Mouse (Mus musculus) liver, embryonic 14.5 days (tissue): ENCODE measurements around the gene Slc44a5. TPM values are rescaled to one million over a fixed set of nuclear protein-coding genes. Genes with fewer than 3 reads are reported as not detected.

Experiments used
- ATAC-seq: fragments of 200-750 bp; cut with Nextera tagmentation; 2 replicates; pipeline ENCODE4 v1.8.0; 2017; ENCODE audit warnings: moderate number of reproducible peaks, mild to moderate bottlenecking, moderate library complexity; ENCODE audit not compliant: insufficient read depth
- DNase-seq, 3 experiments: peaks; one replicate each; pipeline ENCODE4 v3.0.0-alpha.2; 2012 to 2013; ENCODE audit warnings: low read depth in 3 of 3, low spot score in 3 of 3
- H3K27ac ChIP-seq: fragments of 300-500 bp; sonication (generic); 2 replicates; pipeline ENCODE4 v1.5.1; 2014; ENCODE audit warnings: moderate library complexity, mild to moderate bottlenecking, control low read depth, inconsistent platforms
- H3K27me3 ChIP-seq: fragments of 300-500 bp; sonication (generic); 2 replicates; pipeline ENCODE4 v1.6.1; 2014; ENCODE audit warnings: mild to moderate bottlenecking, low read length, moderate library complexity; ENCODE audit not compliant: control insufficient read depth, insufficient read depth
- H3K36me3 ChIP-seq: fragments of 300-500 bp; sonication (generic); replicated peaks from 2 replicates; pipeline ENCODE4 v1.6.1; 2014; ENCODE audit warnings: low read depth; ENCODE audit not compliant: control insufficient read depth, insufficient read depth
- H3K4me1 ChIP-seq, 2 experiments: fragments of 200-500 bp in 1 of 2; fragments of 300-500 bp in 1 of 2; sonication (generic) in 1 of 2; replicated peaks; 2 replicates each; pipeline ENCODE4 v1.6.1; 2012 to 2014; ENCODE audit warnings: antibody characterized with exemption in 1 of 2, inconsistent platforms in 1 of 2, low read length in 1 of 2; ENCODE audit not compliant: control insufficient read depth in 2 of 2, insufficient read depth in 2 of 2
- H3K4me2 ChIP-seq: fragments of 300-500 bp; sonication (generic); 2 replicates; pipeline ENCODE4 v1.6.1; 2014; ENCODE audit warnings: low read depth, mild to moderate bottlenecking, control low read depth, moderate library complexity
- H3K4me3 ChIP-seq, 2 experiments: fragments of 200-500 bp in 1 of 2; fragments of 300-500 bp in 1 of 2; sonication (generic) in 1 of 2; 2 replicates each; pipeline ENCODE4 v1.5.1; 2012 to 2014; ENCODE audit warnings: low read depth in 2 of 2, low read length in 2 of 2, mild to moderate bottlenecking in 2 of 2, control low read depth in 1 of 2, inconsistent platforms in 1 of 2, moderate library complexity in 1 of 2; ENCODE audit not compliant: insufficient read depth in 1 of 2
- H3K9ac ChIP-seq: fragments of 300-500 bp; sonication (generic); replicated peaks from 2 replicates; pipeline ENCODE4 v1.6.1; 2014; ENCODE audit warnings: mild to moderate bottlenecking, control low read depth, moderate library complexity
- H3K9me3 ChIP-seq: fragments of 300-500 bp; sonication (generic); 2 replicates; pipeline ENCODE4 v1.6.1; 2016; ENCODE audit warnings: low read length, mixed read lengths; ENCODE audit not compliant: control insufficient read depth
- CTCF ChIP-seq: IDR thresholded peaks from 2 replicates; pipeline ENCODE4 v1.5.1; 2016; ENCODE audit warnings: antibody characterized with exemption, low read depth, control low read depth
- EP300 ChIP-seq: IDR thresholded peaks from 2 replicates; pipeline ENCODE4 v1.6.1; 2016; ENCODE audit warnings: antibody characterized with exemption, low read depth
- WGBS: fragments of 180-500 bp; shearing (Covaris S2); extraction: QIAGEN DNeasy Blood & Tissue Kit; methylation state at CpG from one replicate; pipeline ENCODE4 v1.1.7; 2014; ENCODE audit not compliant: insufficient replicate concordance; 5-methylcytosine and 5-hydroxymethylcytosine counted together
- polyA plus RNA-seq, 2 experiments: library from polyadenylated mRNA; depleted of rRNA in 1 of 2; stranded (reverse) in 1 of 2; unstranded in 1 of 2; fragments of >200 nt; fragmentation: Nextera tagmentation in 1 of 2; extraction: Ambion mirVana in 1 of 2; gene quantifications; 2 replicates each; pipeline versions ENCODE4 v1.2.1 to v1.2.3; 2012 to 2014

The Slc44a5 gene
- polyA plus RNA-seq, 2 experiments = 0.39 to 0.48 TPM

GRCm38 (mm10) chr3:154274681-154275080 lies 301.4 kb downstream of the Slc44a5 start:
- Histone ChIP-seq H3K4me2 (no peak overlapping the region), H3K9ac (no peak overlapping the region), H3K36me3 (no peaks in the 10 kb centered on the region), H3K4me3 (no peak overlapping the region), H3K9me3 (no peaks in the 10 kb centered on the region), H3K4me1 (no peaks in the 10 kb centered on the region), H3K27me3 (no peaks in the 10 kb centered on the region), H3K27ac (no peak overlapping the region)
- WGBS = 63% methylated on average over 3 of the region's 3 CpGs
- ATAC-seq (no peak), DNase-seq (no peak)
- no peak for TF ChIP-seq EP300
- TF ChIP-seq CTCF = no peak

DNA sequence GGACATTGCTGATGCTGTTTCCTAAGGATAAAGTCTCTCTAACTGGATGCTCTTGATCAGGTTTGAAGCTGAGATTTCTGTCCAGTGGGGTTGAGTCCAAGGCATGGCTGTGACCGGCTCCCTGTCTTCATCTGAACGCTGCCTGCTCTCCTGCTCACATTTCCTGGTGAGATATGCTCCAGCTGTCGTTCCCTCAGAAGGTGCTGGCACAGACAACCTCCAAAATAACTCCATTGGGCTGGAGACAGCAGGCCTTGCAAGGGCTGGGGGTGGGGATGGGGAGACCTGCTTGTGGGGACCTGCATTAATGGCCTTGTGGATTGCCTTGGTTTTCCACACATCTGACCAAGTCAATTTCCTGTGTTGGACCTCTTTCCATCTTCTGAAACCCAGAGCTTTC lies 311.0 kb downstream of the Slc44a5 start:
- no peak for TF ChIP-seq EP300
- no peak for TF ChIP-seq CTCF
- no peaks in the 10 kb centered on the region for H3K36me3 ChIP-seq
- DNase-seq = no peak
- no peaks in the 10 kb centered on the region for H3K9me3 ChIP-seq
- H3K4me3 ChIP-seq = no peak overlapping the region
- no peaks in the 10 kb centered on the region for H3K4me1 ChIP-seq
- ATAC-seq = no peak
- H3K27me3 ChIP-seq = no peaks in the 10 kb centered on the region
- no peak overlapping the region for H3K27ac ChIP-seq
- no peak overlapping the region for H3K4me2 ChIP-seq
- 32% methylated on average over 3 of the region's 3 CpGs for WGBS
- no peak overlapping the region for H3K9ac ChIP-seq

DNA sequence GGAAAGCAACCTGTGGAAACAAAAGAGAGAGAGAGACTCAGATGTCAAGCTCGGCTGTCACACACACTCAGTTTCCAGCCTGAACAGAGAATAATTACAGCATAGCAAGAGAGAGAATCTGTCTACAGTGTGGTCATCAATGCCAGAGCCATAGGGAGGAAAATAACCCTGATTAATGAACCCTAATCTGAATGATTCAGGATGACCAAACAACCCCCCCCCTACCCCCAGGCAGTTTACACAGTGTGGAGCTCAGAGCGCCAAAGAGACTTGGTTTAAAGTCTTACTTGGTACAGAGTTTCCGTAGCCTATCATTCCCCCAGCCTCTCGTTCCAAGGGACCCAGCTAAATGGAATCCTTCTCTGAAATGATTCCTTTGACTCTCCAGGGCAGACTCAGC lies 312.1 kb downstream of the Slc44a5 start:
- Histone ChIP-seq H3K9ac (no peak overlapping the region), H3K4me1 (no peaks in the 10 kb centered on the region), H3K9me3 (no peaks in the 10 kb centered on the region), H3K27ac (no peak overlapping the region), H3K36me3 (no peaks in the 10 kb centered on the region), H3K27me3 (no peaks in the 10 kb centered on the region), H3K4me2 (no peak overlapping the region), H3K4me3 (no peak overlapping the region)
- DNase-seq (no peak), ATAC-seq (no peak)
- TF ChIP-seq EP300 (no peak), CTCF (no peak)
- 47% methylated on average over 4 of the region's 4 CpGs for WGBS

DNA sequence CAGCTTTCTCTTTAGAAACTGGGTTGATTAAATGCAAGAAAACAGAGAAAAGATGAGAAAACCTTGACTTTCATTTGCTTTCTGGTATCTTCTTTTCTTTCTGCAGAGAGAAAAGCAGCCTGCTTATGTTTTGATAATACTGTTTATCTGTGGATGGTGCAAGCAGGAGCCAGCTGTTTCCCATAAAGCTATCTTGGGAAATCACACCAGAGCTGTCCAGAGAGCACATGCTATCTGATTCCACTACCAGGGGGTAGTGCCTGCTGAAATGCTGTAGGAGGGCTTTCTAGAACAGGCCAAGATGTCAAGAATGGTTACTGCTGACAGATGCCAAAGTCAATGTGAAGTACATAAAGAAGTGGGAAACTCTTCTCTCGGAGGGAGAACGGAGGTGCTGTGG lies 314.0 kb downstream of the Slc44a5 start:
- H3K9ac ChIP-seq = no peak overlapping the region

GRCm38 (mm10) chr3:154288429-154289069 lies 315.3 kb downstream of the Slc44a5 start:
- no peak overlapping the region for H3K4me3 ChIP-seq
- no peaks in the 10 kb centered on the region for H3K36me3 ChIP-seq
- H3K4me2 ChIP-seq = no peak overlapping the region
- no peak for TF ChIP-seq EP300
- TF ChIP-seq CTCF = no peak
- H3K27me3 ChIP-seq = no peaks in the 10 kb centered on the region
- H3K9ac ChIP-seq = no peak overlapping the region
- no peak overlapping the region for H3K27ac ChIP-seq
- DNase-seq (no peak), ATAC-seq (no peak)
- WGBS = 35% methylated on average over 4 of the region's 4 CpGs
- H3K9me3 ChIP-seq = no peaks in the 10 kb centered on the region
- no peaks in the 10 kb centered on the region for H3K4me1 ChIP-seq

More for the DNA sequence above, 314.0 kb downstream of the Slc44a5 start:
- Histone ChIP-seq H3K4me3 (no peak overlapping the region), H3K36me3 (no peaks in the 10 kb centered on the region), H3K27ac (no peak overlapping the region), H3K4me2 (no peak overlapping the region), H3K4me1 (no peaks in the 10 kb centered on the region), H3K27me3 (no peaks in the 10 kb centered on the region), H3K9me3 (no peaks in the 10 kb centered on the region)
- WGBS = 61% methylated on average over 2 of the region's 2 CpGs
- no peak for TF ChIP-seq CTCF
- TF ChIP-seq EP300 = no peak
- ATAC-seq = no peak
- DNase-seq = no peak
